Mouse (Mus musculus) T-cell, adult 66 days (primary cell): Measurements from ENCODE around the gene Olfr312. TPM values are rescaled to one million over a fixed set of nuclear protein-coding genes. Genes with fewer than 3 reads are reported as not detected.

Experiments used
- total RNA-seq, 2 experiments: library from RNA; stranded (reverse); gene quantifications; 3 replicates in 1 of 2; 4 replicates in 1 of 2; pipeline ENCODE4 v1.2.4; 2023

The Olfr312 gene
- not detected for total RNA-seq

GRCm38 (mm10) chr11:58828937-58829336 lies at the start of gene Olfr312:
Gene Olfr312, plus strand, starts transcription at chr11:58829237.

DNA sequence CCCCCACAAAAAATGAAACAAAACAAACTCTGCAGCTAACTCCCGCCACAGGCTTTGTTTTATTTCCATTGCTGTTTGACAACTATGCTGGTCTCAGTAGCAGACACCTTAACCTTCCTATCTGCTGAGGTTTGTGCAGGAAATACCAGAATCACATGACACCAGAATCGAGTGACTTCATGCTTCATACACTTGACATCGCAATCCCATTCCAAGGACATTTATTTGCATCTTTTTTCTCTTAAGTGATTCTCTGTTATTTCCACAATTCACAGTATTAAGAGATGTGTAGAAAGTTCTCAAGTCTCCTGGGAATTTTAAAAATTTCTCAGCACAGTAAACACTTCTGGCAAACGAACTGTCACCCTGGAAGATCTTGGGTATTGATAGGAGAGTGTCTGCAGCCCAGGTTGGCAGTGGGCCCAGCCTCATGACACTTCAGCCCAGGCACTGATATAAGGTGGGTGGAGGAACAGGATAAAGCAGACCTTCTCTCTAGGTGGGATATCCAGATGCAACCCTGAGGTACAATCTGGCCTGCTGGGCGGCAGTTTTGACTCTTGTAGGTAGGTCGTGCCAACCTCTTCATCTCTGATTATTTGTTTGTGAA lies 46.5 kb upstream of the Olfr312 start, which contains the start of gene Olfr314:
TSS of gene Olfr314 (plus strand) at position 473 of the 610 bp plus-strand sequence.

GRCm38 (mm10) chr11:58801558-58802228 lies 27.3 kb upstream of the Olfr312 start, which contains the start of gene Fam183b:
Gene Fam183b, minus strand, starts transcription at chr11:58801960.

DNA sequence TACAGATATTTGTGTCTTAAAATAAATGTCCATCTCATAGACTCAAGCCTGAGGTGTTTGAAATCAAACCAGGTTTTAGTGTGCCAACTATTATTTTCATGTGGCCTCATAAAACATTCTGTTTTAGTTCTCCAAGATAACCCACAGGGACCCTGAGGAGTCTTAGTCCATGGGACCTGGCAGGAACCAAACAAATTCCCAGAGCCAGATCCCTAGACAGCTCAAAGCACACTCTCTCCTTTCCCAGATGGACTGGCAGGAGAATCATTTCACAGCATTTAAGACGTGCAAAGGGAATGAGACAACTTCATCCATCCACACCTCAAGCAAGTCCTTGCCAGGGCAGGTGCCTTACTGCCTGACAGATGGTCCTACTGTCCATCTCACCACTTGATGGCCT lies 14.3 kb upstream of the Olfr312 start, which contains the start of gene Olfr313:
TSS of gene Olfr313 (plus strand) at position 301 of the 400 bp plus-strand sequence.

DNA sequence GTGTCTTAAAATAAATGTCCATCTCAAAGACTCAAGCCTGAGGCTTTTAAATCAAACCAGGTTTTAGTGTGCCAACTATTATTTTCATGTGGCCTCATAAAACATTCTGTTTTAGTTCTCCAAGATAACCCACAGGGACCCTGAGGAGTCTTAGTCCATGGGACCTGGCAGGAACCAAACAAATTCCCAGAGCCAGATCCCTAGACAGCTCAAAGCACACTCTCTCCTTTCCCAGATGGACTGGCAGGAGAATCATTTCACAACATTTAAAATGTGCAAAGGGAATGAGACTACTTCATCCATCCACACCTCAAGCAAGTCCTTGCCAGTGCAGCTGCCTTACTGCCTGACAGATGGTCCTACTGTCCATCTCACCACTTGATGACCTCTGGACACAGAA lies 9.9 kb downstream of the Olfr312 start, which contains the start of gene Olfr311:
TSS of gene Olfr311 (plus strand) at position 301 of the 400 bp plus-strand sequence.

GRCm38 (mm10) chr11:58846919-58847461 lies 18.0 kb downstream of the Olfr312 start, which contains the start of gene Gm12258:
Gene Gm12258, plus strand, starts transcription at chr11:58847158.

DNA sequence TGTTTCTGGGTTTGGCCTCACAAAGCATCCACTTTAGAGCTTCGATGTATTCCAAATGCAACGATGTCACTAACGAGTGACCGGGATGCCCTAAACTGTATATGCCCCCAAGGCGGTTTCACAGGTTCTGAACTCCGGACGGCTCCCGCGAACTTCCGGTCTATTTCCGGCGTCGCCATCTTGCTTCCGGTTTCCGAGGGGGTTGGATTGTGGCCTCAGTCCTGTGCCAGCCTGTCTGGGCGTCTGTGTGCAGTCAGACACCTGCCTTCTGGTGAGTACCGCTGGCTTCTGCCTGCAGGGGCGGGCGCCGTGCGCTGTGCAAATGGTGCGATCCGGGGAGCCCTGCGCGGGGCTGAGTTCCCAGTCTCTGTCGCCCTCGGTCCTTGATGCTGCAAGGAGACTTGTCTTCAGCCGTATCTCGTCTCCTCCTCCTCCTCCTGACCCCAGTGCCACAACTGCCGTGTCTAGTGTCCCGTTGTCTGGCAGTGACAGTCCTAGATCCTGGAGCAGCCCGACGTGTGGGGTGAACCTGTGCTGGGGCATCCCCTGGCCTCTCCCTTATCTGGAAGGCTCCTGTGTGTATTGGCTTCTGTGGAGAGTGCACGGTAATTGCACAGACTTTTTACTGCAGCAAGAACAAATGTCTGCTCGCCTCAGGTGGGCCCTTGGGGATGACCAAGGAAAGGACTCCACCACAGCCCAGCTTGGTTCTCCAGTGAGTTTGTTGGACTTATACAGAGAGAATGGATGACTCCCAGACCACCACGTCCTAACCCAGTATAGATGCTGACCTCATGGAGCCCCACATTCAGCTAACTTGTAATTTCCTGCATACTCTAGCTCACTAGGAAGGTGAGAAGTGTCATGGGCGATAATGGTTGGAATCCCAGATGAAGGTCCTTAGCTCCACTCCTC lies 38.3 kb downstream of the Olfr312 start, which contains the start of gene 2810021J22Rik:
TSS of gene 2810021J22Rik (plus strand) at position 178 of the 915 bp plus-strand sequence.

Other genes starting within 250 kb of the Olfr312 start
- not detected for gene Olfr324, start 234.1 kb upstream of the Olfr312 start, total RNA-seq
- not detected for gene 2210407C18Rik, start 213.2 kb upstream of the Olfr312 start, total RNA-seq
- gene Olfr323, start 198.7 kb upstream of the Olfr312 start, total RNA-seq, result not detected
- under 1 TPM; 0.32 to 0.33 TPM for gene Trim58, start 188.8 kb upstream of the Olfr312 start, total RNA-seq
- gene Olfr322, start 170.5 kb upstream of the Olfr312 start, total RNA-seq, result not detected
- gene Olfr320, start 148.1 kb upstream of the Olfr312 start, total RNA-seq, result not detected
- gene Olfr319, start 130.1 kb upstream of the Olfr312 start, total RNA-seq, result not detected
- under 1 TPM; 0.50 to 0.64 TPM for gene Olfr318, start 105.2 kb upstream of the Olfr312 start, total RNA-seq
- not detected for gene Olfr317, start 90.0 kb upstream of the Olfr312 start, total RNA-seq
- not detected for gene Olfr316, start 76.5 kb upstream of the Olfr312 start, total RNA-seq
- gene Olfr315, start 56.0 kb upstream of the Olfr312 start, total RNA-seq, result not detected
- gene Olfr314, start 46.3 kb upstream of the Olfr312 start, total RNA-seq, result not detected
- not detected for gene Fam183b, start 27.3 kb upstream of the Olfr312 start, total RNA-seq
- gene Olfr313, start 14.2 kb upstream of the Olfr312 start, total RNA-seq, result not detected
- not detected for gene Olfr311, start 10.0 kb downstream of the Olfr312 start, total RNA-seq
- gene Gm12258, start 17.9 kb downstream of the Olfr312 start, total RNA-seq, result 10 to 100 TPM in 1 of 2 experiments, 1 to 10 TPM in 1; 7.1 to 15.0 TPM
- 10 to 100 TPM; 11.0 to 12.4 TPM for gene 2810021J22Rik, start 38.0 kb downstream of the Olfr312 start, total RNA-seq
- 10 to 100 TPM; 12.1 to 12.3 TPM for gene Zfp39, start 75.0 kb downstream of the Olfr312 start, total RNA-seq
- gene Btnl10, start 88.7 kb downstream of the Olfr312 start, total RNA-seq, result not detected
- 100 to 1,000 TPM; 122 to 136 TPM for gene Rnf187, start 109.7 kb downstream of the Olfr312 start, total RNA-seq
- 10 to 100 TPM; 12.9 to 15.2 TPM for gene Hist3h2ba, start 119.7 kb downstream of the Olfr312 start, total RNA-seq
- gene Hist3h2a, start 125.4 kb downstream of the Olfr312 start, total RNA-seq, result 10 to 100 TPM; 39.5 to 41.6 TPM
- under 1 TPM in 1 of 2 experiments, not detected in 1; 0.41 TPM for gene Trim17, start 125.4 kb downstream of the Olfr312 start, total RNA-seq
- 10 to 100 TPM; 68.7 to 76.5 TPM for gene Trim11, start 148.9 kb downstream of the Olfr312 start, total RNA-seq